Mouse (Mus musculus) Muller cell, postnatal 12 days (primary cell): ENCODE data around the gene Hgfac.

ENCODE experiments used
- DNase-seq: peaks from one replicate; pipeline ENCODE4 v3.0.0-alpha.2; 2015; ENCODE audit errors: inconsistent ontology term

Gene Hgfac

GRCm38 (mm10) chr5:35041268-35041829, at the start of gene Hgfac:
Hgfac (plus strand) TSS chr5:35041509.
- no peak for DNase-seq

DNA sequence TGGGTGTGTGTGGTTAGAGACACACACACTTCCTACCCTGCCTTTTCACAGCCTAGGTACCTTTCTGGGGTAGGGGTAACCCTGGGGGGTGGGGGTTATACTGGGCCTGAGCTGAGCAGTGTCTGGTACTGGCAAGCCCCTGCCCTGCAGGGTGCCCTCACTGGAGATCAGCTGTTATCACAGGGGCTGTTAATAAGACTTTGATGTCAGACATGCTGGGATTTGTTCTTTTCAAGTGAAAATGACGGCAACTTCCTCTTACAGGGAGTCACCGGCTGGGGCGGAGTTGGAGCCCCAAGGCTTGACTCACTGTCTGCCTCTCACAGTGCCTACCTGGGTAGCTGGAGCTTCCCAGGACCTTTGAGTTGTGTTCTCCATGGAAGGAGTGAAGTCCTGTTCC, 42.6 kb upstream of the Hgfac start:
- DNase-seq, result no peak

GRCm38 (mm10) chr5:34999281-34999680, 42.0 kb upstream of the Hgfac start:
- no peak for DNase-seq

DNA sequence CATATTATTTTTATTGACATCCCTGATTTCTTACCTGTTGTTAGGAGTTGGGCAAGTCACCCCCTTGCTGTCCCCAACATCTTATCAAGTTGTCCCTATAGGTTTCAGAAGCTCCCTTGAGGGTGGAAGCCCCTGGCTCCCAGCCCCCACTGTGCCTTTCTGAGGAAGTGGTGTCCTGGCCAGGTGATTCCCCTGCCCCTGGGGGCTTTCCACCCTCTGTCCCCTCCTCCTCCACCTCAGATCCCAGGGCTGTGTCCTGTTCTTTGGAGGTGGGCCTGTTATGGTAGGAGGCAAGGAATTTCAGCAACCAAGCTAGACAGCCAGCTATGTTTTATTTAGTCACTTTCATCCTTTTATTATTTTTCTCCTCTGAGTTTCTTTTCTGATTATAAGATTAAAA, 41.0 kb upstream of the Hgfac start:
- no peak for DNase-seq

GRCm38 (mm10) chr5:35001144-35001543, 40.2 kb upstream of the Hgfac start:
- no peak for DNase-seq

GRCm38 (mm10) chr5:35003611-35004162, 37.6 kb upstream of the Hgfac start:
- peak; percentile 42 for DNase-seq

GRCm38 (mm10) chr5:35004769-35005168, 36.5 kb upstream of the Hgfac start:
- no peak for DNase-seq

DNA sequence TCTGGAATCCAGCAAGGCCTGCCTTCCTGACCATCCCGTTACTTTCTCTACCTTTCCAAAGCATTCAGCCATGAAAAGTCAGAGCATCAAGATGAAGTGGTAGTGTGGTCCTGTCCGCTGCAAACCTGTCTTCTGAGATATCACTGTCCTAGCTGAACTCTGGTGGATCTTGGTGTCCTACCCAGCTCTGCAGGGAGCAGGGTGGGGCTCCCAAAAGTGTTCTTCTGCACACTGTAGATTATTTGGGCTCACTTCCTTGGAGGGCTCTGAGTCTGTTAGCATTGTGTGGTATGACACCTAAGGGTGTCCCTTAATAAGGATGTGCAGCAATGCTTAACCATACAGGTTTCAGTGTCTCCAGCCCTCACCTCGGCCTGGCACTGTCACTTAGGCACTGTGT, 35.6 kb upstream of the Hgfac start:
- DNase-seq, result no peak

DNA sequence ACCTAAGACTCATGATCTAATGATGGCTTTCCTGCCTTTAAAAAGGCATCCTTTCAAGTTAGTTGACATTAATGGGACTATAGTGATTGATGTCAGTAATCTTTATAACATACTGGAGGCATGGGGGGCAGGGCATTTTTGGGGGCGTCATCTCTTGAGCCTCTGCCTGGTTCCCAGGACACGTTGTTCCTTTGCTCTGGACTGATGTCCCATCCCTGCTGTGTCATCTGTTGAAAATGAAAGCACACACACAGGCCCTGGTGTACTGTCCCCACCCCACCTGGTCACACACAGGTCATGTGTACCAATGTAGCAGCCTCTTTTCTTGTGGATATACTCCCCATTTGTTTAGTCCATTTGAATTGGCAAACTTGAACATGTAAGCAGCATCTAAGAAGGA, 34.7 kb upstream of the Hgfac start:
- DNase-seq, result no peak

- no peak for DNase-seq
Observed at GRCm38 (mm10) chr5:35009163-35009562, 32.1 kb upstream of the Hgfac start.

DNA sequence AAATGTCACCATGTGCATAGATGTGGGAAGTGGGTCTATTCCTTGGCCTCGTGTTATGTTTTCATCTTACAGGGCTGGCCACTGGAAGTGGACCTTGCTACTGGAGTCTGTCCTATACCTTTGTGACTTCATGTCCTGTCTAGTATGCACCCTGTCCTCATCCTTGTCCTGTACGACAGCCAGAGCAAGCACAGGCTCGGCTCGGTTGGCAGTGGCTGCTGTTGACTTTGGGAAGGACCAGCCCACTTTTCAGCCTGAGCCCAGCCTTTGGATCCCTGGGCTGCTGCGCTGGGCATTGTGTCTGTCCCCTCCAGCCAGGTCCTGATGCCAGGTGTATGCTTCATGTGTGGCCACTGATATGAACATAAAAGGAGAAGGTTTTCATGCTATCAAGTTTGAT, 30.7 kb upstream of the Hgfac start:
- DNase-seq, result no peak

GRCm38 (mm10) chr5:35011156-35011923, 30.0 kb upstream of the Hgfac start:
- DNase-seq, result no peak

- DNase-seq, result no peak
Observed at GRCm38 (mm10) chr5:35014036-35014435, 27.3 kb upstream of the Hgfac start.

- DNase-seq, result no peak
Observed at GRCm38 (mm10) chr5:35019673-35020300, 21.5 kb upstream of the Hgfac start.

- no peak for DNase-seq
Observed at GRCm38 (mm10) chr5:35020410-35021241, 20.7 kb upstream of the Hgfac start.

DNA sequence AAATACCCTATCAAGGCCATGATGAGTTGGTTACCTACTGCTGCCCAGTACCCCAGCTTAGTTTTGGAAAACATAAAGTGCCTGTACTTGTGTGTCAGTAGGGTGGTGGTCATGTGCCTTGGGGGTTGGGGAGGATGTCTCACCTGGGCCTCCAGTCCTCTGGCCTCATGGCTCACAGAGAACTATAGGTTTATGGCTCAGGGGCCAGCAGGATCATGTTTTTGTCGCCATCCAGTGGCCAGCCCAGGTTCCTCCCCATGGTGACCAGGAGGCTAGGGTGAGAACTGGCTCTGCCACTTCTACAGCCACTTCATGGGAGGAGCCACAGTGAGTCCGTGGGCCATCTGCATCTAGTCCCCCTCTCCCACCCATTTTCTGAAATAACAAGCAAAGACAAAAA, 16.3 kb upstream of the Hgfac start:
- DNase-seq, result peak; percentile 48

DNA sequence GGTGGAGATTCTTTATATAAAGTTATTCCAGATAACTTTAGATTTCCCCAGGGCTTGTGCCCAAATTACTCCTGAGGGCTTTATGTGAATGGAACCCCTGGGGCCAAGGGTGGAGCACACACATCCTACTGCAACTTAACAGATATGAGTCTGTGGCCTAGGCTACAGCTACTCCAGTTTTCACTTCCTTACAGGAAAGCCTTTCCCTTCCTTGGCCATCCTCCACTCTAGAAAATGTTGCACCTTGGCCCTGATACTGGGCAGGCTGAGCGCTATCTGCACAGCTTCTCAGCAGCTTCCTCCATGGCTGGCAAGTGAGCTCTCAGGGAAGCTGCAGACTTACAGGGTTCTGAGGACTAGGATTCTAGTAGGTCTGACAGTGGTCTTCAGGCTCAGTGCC, 12.0 kb upstream of the Hgfac start:
- DNase-seq, result no peak

DNA sequence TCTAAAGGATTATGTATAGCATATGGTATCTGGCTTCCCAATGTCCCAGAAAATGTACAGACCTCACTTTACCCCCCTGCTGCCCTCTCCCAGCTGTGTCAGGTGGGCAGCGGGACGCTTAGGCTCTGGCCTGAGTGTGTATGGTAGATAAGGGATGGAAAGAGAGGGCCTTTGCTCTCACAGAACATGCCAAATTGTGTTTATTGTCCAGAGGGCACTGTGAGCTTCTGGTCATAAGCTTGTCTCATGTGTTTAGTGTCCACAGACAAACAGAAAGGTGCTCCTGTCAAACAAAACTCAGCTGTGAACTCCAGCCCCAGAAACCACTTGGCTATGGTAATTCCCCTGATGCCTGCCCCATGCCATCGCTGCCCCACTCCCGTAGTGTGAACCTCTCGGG, 11.6 kb upstream of the Hgfac start:
- no peak for DNase-seq

GRCm38 (mm10) chr5:35033068-35033467, 8.2 kb upstream of the Hgfac start:
- DNase-seq, result no peak

- no peak for DNase-seq
Observed at GRCm38 (mm10) chr5:35033619-35034018, 7.7 kb upstream of the Hgfac start.

- DNase-seq, result no peak
Observed at GRCm38 (mm10) chr5:35035141-35035540, 6.2 kb upstream of the Hgfac start.

GRCm38 (mm10) chr5:35035795-35036194, 5.5 kb upstream of the Hgfac start:
- no peak for DNase-seq
